Mouse (Mus musculus) 416B (cell line): Measurements from ENCODE around the gene Hbb-y.
A peak's percentile ranks its signal among the peaks of the same experiment; 100 is the strongest.
"Not testable (repeated sequence)": the region's sequence is repeated elsewhere in the genome, so short reads cannot be mapped to it uniquely, and the experiment has no call there.

Experiments used
- DNase-seq: peaks from one replicate; pipeline ENCODE4 v3.0.0; 2011; ENCODE audit warnings: low read depth

Gene Hbb-y

GRCm38 (mm10) chr7:103813152-103813551, 39.9 kb downstream of the Hbb-y start:
- not testable (repeated sequence) for DNase-seq

GRCm38 (mm10) chr7:103812174-103812573, 40.8 kb downstream of the Hbb-y start:
- peak; percentile 61 for DNase-seq

GRCm38 (mm10) chr7:103811223-103811845, 41.7 kb downstream of the Hbb-y start:
- peak; percentile 30 for DNase-seq

- no peak for DNase-seq
These were observed 42.3 kb downstream of the Hbb-y start for GRCm38 (mm10) chr7:103810746-103811145.

GRCm38 (mm10) chr7:103810296-103810695, 42.7 kb downstream of the Hbb-y start:
- DNase-seq: no peak

GRCm38 (mm10) chr7:103809801-103810155, 43.2 kb downstream of the Hbb-y start:
- no peak for DNase-seq

GRCm38 (mm10) chr7:103808971-103809800, 43.8 kb downstream of the Hbb-y start:
- peak; percentile 88 for DNase-seq

- DNase-seq: not testable (repeated sequence)
These were observed 44.9 kb downstream of the Hbb-y start for GRCm38 (mm10) chr7:103808120-103808519.

GRCm38 (mm10) chr7:103806856-103807255, 46.2 kb downstream of the Hbb-y start:
- peak; percentile 81 for DNase-seq
